Mouse (Mus musculus): Measurements from ENCODE around the gene Zc3h12b.
A peak's percentile ranks its signal among the peaks of the same experiment; 100 is the strongest.
"Not testable (repeated sequence)": the region's sequence is repeated elsewhere in the genome, so short reads cannot be mapped to it uniquely, and the experiment has no call there.

Gene Zc3h12b

GRCm38 (mm10) chrX:95711227-95712111 is at the start of gene Zc3h12b:
TSS of gene Zc3h12b (plus strand) at chrX:95711678.
- ATAC-seq (ENCODE audit: low TSS enrichment) = peak; percentile 98

- ATAC-seq (ENCODE audit: low TSS enrichment) = no peak
Measured at GRCm38 (mm10) chrX:95682206-95682605, 29.3 kb upstream of the Zc3h12b start.

GRCm38 (mm10) chrX:95687119-95687518 is 24.4 kb upstream of the Zc3h12b start:
- peak; percentile 83 for ATAC-seq (ENCODE audit: low TSS enrichment)

- no peak for ATAC-seq (ENCODE audit: low TSS enrichment)
Measured at GRCm38 (mm10) chrX:95738253-95738652, 26.8 kb downstream of the Zc3h12b start.

- ATAC-seq (ENCODE audit: low TSS enrichment) = no peak
Measured at GRCm38 (mm10) chrX:95795881-95796280, 84.4 kb downstream of the Zc3h12b start.

- ATAC-seq (ENCODE audit: low TSS enrichment) = no peak
Measured at GRCm38 (mm10) chrX:95801790-95802189, 90.3 kb downstream of the Zc3h12b start.

GRCm38 (mm10) chrX:95852806-95853205 is 141.3 kb downstream of the Zc3h12b start:
- ATAC-seq (ENCODE audit: low TSS enrichment) = no peak

GRCm38 (mm10) chrX:95881111-95881510 is 169.6 kb downstream of the Zc3h12b start:
- ATAC-seq (ENCODE audit: low TSS enrichment) = no peak

- ATAC-seq (ENCODE audit: low TSS enrichment) = no peak
Measured at GRCm38 (mm10) chrX:95902716-95903115, 191.2 kb downstream of the Zc3h12b start.

GRCm38 (mm10) chrX:95935481-95935880 is 224.0 kb downstream of the Zc3h12b start:
- ATAC-seq (ENCODE audit: low TSS enrichment) = no peak

- ATAC-seq (ENCODE audit: low TSS enrichment) = peak; percentile 62
Measured at GRCm38 (mm10) chrX:95945496-95945895, 234.0 kb downstream of the Zc3h12b start.

- ATAC-seq (ENCODE audit: low TSS enrichment) = no peak
Measured at GRCm38 (mm10) chrX:95948135-95948534, 236.7 kb downstream of the Zc3h12b start.

GRCm38 (mm10) chrX:95950776-95951175 is 239.3 kb downstream of the Zc3h12b start:
- ATAC-seq (ENCODE audit: low TSS enrichment) = 0 out of 2 replicates have a peak, but pooled peaks have one; percentile 77

GRCm38 (mm10) chrX:95956497-95957293 is 245.2 kb downstream of the Zc3h12b start, which contains the start of gene Las1l:
TSS of gene Las1l (minus strand) at chrX:95956962.
- peak; percentile 99 for ATAC-seq (ENCODE audit: low TSS enrichment)

GRCm38 (mm10) chrX:95957461-95957860 is 246.0 kb downstream of the Zc3h12b start:
- ATAC-seq (ENCODE audit: low TSS enrichment) = not testable (repeated sequence)

- ATAC-seq (ENCODE audit: low TSS enrichment) = no peak
Measured at GRCm38 (mm10) chrX:95963366-95963765, 251.9 kb downstream of the Zc3h12b start.

- no peak for ATAC-seq (ENCODE audit: low TSS enrichment)
Measured at GRCm38 (mm10) chrX:95965036-95965435, 253.6 kb downstream of the Zc3h12b start.

- peak; percentile 78 for ATAC-seq (ENCODE audit: low TSS enrichment)
Measured at GRCm38 (mm10) chrX:95967847-95968593, 256.5 kb downstream of the Zc3h12b start.

GRCm38 (mm10) chrX:95968594-95968965 is 257.1 kb downstream of the Zc3h12b start:
- ATAC-seq (ENCODE audit: low TSS enrichment) = peak; percentile 96

GRCm38 (mm10) chrX:95969116-95969515 is 257.6 kb downstream of the Zc3h12b start:
- ATAC-seq (ENCODE audit: low TSS enrichment) = no peak

GRCm38 (mm10) chrX:95969936-95970335 is 258.5 kb downstream of the Zc3h12b start:
- no peak for ATAC-seq (ENCODE audit: low TSS enrichment)
